Mouse (Mus musculus) heart, adult 2 months (tissue): ENCODE data around the gene Calhm2.

Experiments used
- CTCF ChIP-seq: fragments of 200-600 bp; IDR thresholded peaks from 2 replicates; pipeline ENCODE4 v1.8.1; 2022; ENCODE audit warnings: antibody characterized with exemption, mild to moderate bottlenecking, moderate library complexity
- POLR2A ChIP-seq: fragments of 200-500 bp; IDR thresholded peaks from 2 replicates; pipeline ENCODE4 v1.6.1; 2011; ENCODE audit warnings: mild to moderate bottlenecking, low read depth, low read length, control low read depth; ENCODE audit not compliant: insufficient read depth

DNA sequence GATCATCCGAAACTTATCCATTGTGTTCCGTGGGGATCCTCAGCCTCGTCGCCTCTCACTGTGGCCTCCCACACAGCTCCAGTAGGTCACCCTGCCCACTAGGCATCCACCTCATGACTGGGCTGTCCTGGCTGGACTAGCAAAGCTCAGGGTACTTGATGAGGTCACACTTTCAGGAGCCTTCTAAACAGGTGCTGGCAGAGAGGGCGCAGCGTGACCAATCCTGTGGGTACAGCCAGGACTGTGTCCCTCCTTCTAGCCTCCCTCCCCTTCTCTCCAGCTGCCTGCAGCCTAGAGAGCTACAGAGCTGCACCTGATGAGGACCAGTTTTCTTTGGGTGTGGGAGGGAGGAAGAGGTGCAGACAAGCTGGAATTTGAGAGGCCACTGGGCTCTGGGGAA, 6.1 kb upstream of the Calhm2 start, which contains the start of gene Calhm1:
- TF ChIP-seq POLR2A (no peak), CTCF (no peak)
